Mouse (Mus musculus) midbrain, embryonic 15.5 days (tissue): ENCODE data around the gene Vmn1r188. TPM values are rescaled to one million over a fixed set of nuclear protein-coding genes. Genes with fewer than 3 reads are reported as not detected.
"Not testable (repeated sequence)": the region's sequence is repeated elsewhere in the genome, so short reads cannot be mapped to it uniquely, and the experiment has no call there.

Experiments used
- ATAC-seq: fragments of 200-750 bp; cut with Nextera tagmentation; replicated peaks from 2 replicates; pipeline ENCODE4 v1.8.0; 2017; ENCODE audit warnings: moderate TSS enrichment
- H3K27ac ChIP-seq: fragments of 300-500 bp; sonication (generic); 2 replicates; pipeline ENCODE4 v1.5.1; 2015; ENCODE audit warnings: mild to moderate bottlenecking, inconsistent platforms
- H3K27me3 ChIP-seq: fragments of 300-500 bp; sonication (generic); replicated peaks from 2 replicates; pipeline ENCODE4 v1.6.1; 2015; ENCODE audit warnings: inconsistent platforms
- H3K36me3 ChIP-seq: fragments of 300-500 bp; sonication (generic); replicated peaks from 2 replicates; pipeline ENCODE4 v1.6.1; 2015; ENCODE audit warnings: inconsistent platforms
- H3K4me1 ChIP-seq: fragments of 300-500 bp; sonication (generic); 2 replicates; pipeline ENCODE4 v1.6.1; 2015; ENCODE audit warnings: inconsistent platforms
- H3K4me2 ChIP-seq: fragments of 300-500 bp; sonication (generic); 2 replicates; pipeline ENCODE4 v1.6.1; 2015; ENCODE audit warnings: inconsistent platforms, mild to moderate bottlenecking, moderate library complexity
- H3K4me3 ChIP-seq: fragments of 300-500 bp; sonication (generic); 2 replicates; pipeline ENCODE4 v1.5.1; 2015; ENCODE audit warnings: mild to moderate bottlenecking, inconsistent platforms
- H3K9ac ChIP-seq: fragments of 300-500 bp; sonication (generic); 2 replicates; pipeline ENCODE4 v1.6.1; 2015; ENCODE audit warnings: mild to moderate bottlenecking, inconsistent platforms
- H3K9me3 ChIP-seq: fragments of 300-500 bp; sonication (generic); 2 replicates; pipeline ENCODE4 v1.6.1; 2016; ENCODE audit warnings: inconsistent platforms
- WGBS: fragments of 180-500 bp; shearing (Covaris S2); methylation state at CpG from one replicate; pipeline ENCODE4 v1.1.7; 2015; ENCODE audit warnings: mixed read lengths; 5-methylcytosine and 5-hydroxymethylcytosine counted together
- polyA plus RNA-seq: library from polyadenylated mRNA; unstranded; fragments of >200 nt; fragmentation: Nextera tagmentation; extraction: Ambion mirVana; gene quantifications from 2 replicates; pipeline ENCODE4 v1.2.1, GENCODE M21; 2015

The Vmn1r188 gene
- polyA plus RNA-seq = not detected in 2 replicates

- H3K4me2 ChIP-seq, ATAC-seq, H3K4me3 ChIP-seq, H3K9me3 ChIP-seq, H3K9ac ChIP-seq, H3K36me3 ChIP-seq, H3K27me3 ChIP-seq, H3K4me1 ChIP-seq, H3K27ac ChIP-seq: not testable (repeated sequence)
- 92% methylated on average over 1 of the region's 1 CpGs for WGBS
Measured at GRCm38 (mm10) chr13:22084140-22084539, at the start of gene Vmn1r188. Gene Vmn1r188, plus strand, starts transcription at chr13:22084440.

GRCm38 (mm10) chr13:22034443-22035266 lies 49.6 kb upstream of the Vmn1r188 start:
- Histone ChIP-seq H3K36me3 (no peaks in the 10 kb centered on the region), H3K4me3 (peak overlapping the region; percentile 42), H3K27me3 (no peaks in the 10 kb centered on the region), H3K4me1 (peaks cover 14% of the 10 kb centered on the region), H3K27ac (0 out of 2 replicates have a peak overlapping the region, but pooled peaks have one; percentile 38), H3K9me3 (no peaks in the 10 kb centered on the region), H3K4me2 (peak overlapping the region; percentile 63), H3K9ac (peak overlapping the region; percentile 27; the same call in 1 of the 2 replicates)
- 0% methylated on average over 14 of the region's 14 CpGs for WGBS
- peak; percentile 2; the same call in 1 of the 2 replicates for ATAC-seq

DNA sequence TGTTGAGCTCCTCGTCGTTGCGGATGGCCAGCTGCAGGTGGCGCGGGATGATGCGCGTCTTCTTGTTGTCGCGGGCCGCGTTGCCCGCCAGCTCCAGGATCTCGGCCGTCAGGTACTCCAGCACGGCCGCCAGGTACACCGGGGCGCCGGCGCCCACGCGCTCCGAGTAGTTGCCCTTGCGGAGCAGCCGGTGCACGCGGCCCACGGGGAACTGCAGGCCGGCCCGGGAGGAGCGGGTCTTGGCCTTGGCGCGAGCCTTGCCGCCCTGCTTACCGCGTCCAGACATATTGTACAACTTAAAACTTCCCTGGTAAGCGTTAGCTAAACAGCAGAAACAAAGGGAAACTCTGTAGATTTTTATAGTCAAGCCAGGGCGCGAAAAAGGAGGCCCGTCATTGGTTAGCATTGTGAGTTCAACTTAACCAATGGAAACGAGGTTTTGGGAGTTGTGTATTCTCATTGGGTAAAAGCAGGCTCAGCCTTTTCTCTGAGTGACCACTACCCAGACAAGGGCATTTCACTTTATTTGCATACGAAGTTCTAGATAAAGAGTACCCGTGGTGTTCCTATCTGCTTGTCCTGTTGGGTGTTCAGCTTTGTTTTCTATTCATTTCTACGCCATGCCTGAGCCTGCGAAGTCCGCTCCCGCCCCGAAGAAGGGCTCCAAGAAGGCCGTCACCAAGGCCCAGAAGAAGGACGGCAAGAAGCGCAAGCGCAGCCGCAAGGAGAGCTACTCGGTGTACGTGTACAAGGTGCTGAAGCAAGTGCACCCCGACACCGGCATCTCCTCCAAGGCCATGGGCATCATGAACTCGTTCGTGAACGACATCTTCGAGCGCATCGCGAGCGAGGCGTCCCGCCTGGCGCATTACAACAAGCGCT lies 48.7 kb upstream of the Vmn1r188 start, which contains the start of the genes Hist1h2ah and Hist1h2bk:
Gene Hist1h2ah, minus strand, starts transcription at position 302 of the 882 bp plus-strand sequence.
Gene Hist1h2bk, plus strand, starts transcription at position 604 of the 882 bp plus-strand sequence.
- H3K27ac ChIP-seq = peak within 1 kb of the TSS; percentile 71
- H3K9ac ChIP-seq = peak within 1 kb of the TSS; percentile 27; the same call in 1 of the 2 replicates
- under 1% methylated on average over 34 of the region's 69 CpGs for WGBS
- H3K27me3 ChIP-seq, H3K9me3 ChIP-seq, H3K36me3 ChIP-seq: not testable (repeated sequence)
- H3K4me1 ChIP-seq = peaks cover 21% of the 10 kb centered on the region
- peak within 1 kb of the TSS; percentile 42 for H3K4me3 ChIP-seq
- peak; percentile 99 for ATAC-seq
- peak within 1 kb of the TSS; percentile 63 for H3K4me2 ChIP-seq

DNA sequence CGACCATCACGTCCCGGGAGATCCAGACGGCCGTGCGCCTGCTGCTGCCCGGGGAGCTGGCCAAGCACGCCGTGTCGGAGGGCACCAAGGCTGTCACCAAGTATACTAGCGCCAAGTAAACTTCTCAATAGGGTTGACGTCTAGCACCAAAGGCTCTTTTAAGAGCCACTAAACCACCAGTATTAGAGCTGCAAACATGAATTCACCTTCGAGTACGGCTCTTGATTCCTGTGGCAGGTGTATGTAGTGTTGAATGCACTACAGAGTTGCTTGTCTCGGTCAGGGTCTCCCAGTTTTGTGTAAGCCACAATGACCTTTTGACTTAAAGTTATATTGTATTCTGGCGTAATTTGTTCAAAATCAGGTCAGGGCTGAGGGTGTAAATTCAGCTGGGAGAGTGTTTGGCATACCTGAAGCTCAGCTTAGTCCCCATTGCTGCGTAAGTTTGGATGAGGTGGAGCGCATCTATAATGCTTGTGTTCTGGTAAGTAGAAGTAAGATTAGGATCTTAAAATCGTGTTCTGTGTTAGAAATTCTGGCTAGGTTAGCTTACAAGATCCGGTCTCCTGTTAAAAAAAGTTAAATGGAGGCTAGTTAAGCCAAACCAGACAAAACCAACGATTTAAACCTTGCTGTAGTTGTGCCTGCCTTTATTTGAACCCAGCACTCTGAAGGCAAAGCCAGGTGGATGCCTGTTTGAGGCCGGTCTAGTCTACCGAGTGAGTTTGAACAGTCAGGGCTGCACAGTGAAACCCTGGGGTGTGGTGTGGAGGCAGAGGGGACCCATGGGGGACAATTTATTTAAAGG lies 47.9 kb upstream of the Vmn1r188 start:
- ATAC-seq = peak; percentile 40; the same call in 1 of the 2 replicates
- WGBS = 2% methylated on average over 23 of the region's 23 CpGs
- H3K9ac ChIP-seq = peak overlapping the region; percentile 17; the same call in 1 of the 2 replicates

DNA sequence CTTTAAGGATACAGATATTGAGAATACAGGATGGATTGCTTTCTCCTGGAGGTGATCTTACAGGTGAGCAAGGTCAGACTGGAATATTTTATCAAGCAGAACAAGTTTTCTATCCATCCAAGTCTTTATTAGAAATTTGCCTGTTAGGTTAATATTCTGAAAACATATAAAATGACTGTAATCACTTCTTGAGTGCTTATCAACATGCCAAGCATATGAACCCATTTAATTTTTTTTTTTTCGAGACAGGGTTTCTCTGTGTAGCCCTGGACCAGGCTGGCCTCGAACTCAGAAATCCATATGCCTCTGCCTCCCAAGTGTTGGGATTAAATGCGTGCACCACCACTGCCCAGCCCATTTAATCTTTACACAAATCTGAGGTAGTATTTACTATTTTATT lies 47.3 kb upstream of the Vmn1r188 start:
- WGBS = 57% methylated on average over 3 of the region's 3 CpGs
- no peak overlapping the region for H3K4me2 ChIP-seq

More for the DNA sequence above, 47.9 kb upstream of the Vmn1r188 start:
- no peaks in the 10 kb centered on the region for H3K36me3 ChIP-seq
- peak overlapping the region; percentile 63 for H3K4me2 ChIP-seq
- peak overlapping the region; percentile 60 for H3K27ac ChIP-seq
- H3K9me3 ChIP-seq = no peaks in the 10 kb centered on the region
- no peaks in the 10 kb centered on the region for H3K27me3 ChIP-seq
- H3K4me1 ChIP-seq = peaks cover 27% of the 10 kb centered on the region
- peak overlapping the region; percentile 42 for H3K4me3 ChIP-seq

DNA sequence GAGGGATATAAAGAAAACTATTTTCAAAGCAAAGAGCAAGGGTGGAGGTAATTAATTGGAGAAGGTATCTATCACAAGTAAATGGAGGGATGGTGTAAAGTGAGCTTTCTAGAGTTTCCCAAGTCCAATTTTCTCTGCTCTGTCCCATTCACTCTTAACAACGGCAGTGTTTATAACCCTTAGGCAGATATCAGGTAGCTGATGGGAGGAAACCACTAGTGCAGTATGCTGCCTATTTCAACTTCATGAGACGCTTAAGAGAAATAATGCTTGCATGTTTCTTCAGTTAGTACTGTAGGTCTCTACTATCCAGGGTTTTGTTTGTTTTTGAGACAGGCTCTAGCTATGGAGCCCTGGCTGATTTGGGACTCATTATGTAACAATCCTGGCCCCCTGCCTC lies 46.8 kb upstream of the Vmn1r188 start:
- H3K27ac ChIP-seq = no peak overlapping the region
- no peak overlapping the region for H3K4me3 ChIP-seq
- H3K9ac ChIP-seq = no peak overlapping the region
- H3K36me3 ChIP-seq = no peaks in the 10 kb centered on the region
- ATAC-seq = no peak
- H3K4me2 ChIP-seq = no peak overlapping the region
- no peaks in the 10 kb centered on the region for H3K27me3 ChIP-seq
- H3K9me3 ChIP-seq = no peaks in the 10 kb centered on the region
- peaks cover 37% of the 10 kb centered on the region for H3K4me1 ChIP-seq
- WGBS = 82% methylated on average over 2 of the region's 2 CpGs

More for the DNA sequence above, 47.3 kb upstream of the Vmn1r188 start:
- no peak overlapping the region for H3K4me3 ChIP-seq
- H3K9me3 ChIP-seq = no peaks in the 10 kb centered on the region
- ATAC-seq = no peak
- H3K36me3 ChIP-seq = no peaks in the 10 kb centered on the region
- peaks cover 34% of the 10 kb centered on the region for H3K4me1 ChIP-seq
- H3K9ac ChIP-seq = no peak overlapping the region
- H3K27me3 ChIP-seq = no peaks in the 10 kb centered on the region
- H3K27ac ChIP-seq = no peak overlapping the region

GRCm38 (mm10) chr13:22039364-22039763 lies 44.9 kb upstream of the Vmn1r188 start:
- 69% methylated on average over 5 of the region's 5 CpGs for WGBS
- Histone ChIP-seq H3K9me3 (no peaks in the 10 kb centered on the region), H3K4me1 (peaks cover 45% of the 10 kb centered on the region), H3K4me3 (no peak overlapping the region), H3K9ac (no peak overlapping the region), H3K4me2 (no peak overlapping the region), H3K27me3 (no peaks in the 10 kb centered on the region), H3K27ac (no peak overlapping the region), H3K36me3 (no peaks in the 10 kb centered on the region)
- no peak for ATAC-seq

DNA sequence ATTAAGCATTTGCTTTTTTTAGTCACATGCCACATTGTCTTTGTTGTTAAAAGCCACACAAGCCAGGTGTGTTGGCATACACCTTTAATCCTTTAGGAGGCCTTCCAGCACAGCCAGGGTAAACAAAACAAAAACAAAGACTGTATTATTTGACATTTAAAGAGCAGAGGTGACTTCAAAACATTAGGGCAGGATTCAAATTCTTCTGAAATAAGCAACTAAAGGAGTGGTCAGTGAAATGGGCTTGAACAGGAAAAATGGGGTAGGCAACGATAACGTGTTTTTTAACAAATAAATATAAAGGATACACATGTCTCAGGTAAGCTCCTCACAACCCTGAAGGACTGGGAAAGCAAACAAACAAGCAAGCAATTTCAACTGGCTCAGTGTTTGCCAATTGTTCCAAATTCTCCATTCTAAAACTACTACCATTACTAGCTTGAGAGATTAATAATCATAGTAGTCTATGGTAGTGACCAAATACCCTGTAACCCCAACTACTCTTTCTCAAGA lies 44.2 kb upstream of the Vmn1r188 start:
- ATAC-seq = no peak
- Histone ChIP-seq H3K9me3 (no peaks in the 10 kb centered on the region), H3K27ac (no peak overlapping the region), H3K4me3 (peak overlapping the region; percentile 41), H3K27me3 (no peaks in the 10 kb centered on the region), H3K4me1 (peaks cover 41% of the 10 kb centered on the region), H3K36me3 (no peaks in the 10 kb centered on the region), H3K4me2 (peak overlapping the region; percentile 87), H3K9ac (no peak overlapping the region)
- 7% methylated on average over 2 of the region's 2 CpGs for WGBS

DNA sequence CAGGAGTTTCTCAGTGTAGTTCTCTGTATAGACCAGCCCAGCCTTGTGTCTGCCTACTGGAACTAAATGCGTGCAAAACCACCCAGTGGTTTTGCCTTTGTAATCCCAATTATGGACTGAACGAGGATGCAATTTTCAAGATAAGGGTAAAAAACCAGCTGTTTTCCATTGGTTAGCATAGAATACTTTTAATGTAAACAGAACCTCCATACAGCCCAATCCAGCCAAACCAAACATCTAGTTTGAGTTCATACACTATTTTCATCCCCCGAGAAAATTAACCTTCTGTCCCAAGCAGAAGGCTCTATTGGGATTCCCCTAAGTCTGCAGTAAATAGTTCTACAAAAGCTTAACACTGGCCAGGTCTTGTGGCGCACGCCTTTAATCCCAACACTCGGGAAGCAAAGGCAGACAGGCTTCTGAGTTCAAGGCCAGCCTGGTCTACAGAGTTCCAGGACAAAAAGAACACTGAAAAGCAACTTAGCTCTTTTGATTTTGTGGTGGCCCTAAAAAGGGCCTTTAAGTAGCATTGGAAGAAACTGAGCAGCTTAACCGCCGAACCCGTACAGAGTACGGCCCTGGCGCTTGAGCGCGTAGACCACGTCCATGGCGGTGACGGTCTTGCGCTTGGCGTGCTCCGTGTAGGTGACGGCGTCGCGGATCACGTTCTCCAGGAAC lies 43.6 kb upstream of the Vmn1r188 start:
- H3K4me3 ChIP-seq = peak overlapping the region; percentile 41
- peak overlapping the region; percentile 87 for H3K4me2 ChIP-seq
- peak overlapping the region; percentile 40 for H3K9ac ChIP-seq
- H3K27ac ChIP-seq = peak overlapping the region; percentile 81
- peaks cover 41% of the 10 kb centered on the region for H3K4me1 ChIP-seq
- WGBS = under 1% methylated on average over 24 of the region's 24 CpGs
- peak; percentile 18 for ATAC-seq
- no peaks in the 10 kb centered on the region for H3K27me3 ChIP-seq
- no peaks in the 10 kb centered on the region for H3K36me3 ChIP-seq
- no peaks in the 10 kb centered on the region for H3K9me3 ChIP-seq

- H3K36me3 ChIP-seq, H3K27me3 ChIP-seq, H3K9me3 ChIP-seq: not testable (repeated sequence)
- Histone ChIP-seq H3K4me2 (peak within 1 kb of the TSS; percentile 87), H3K4me3 (peak within 1 kb of the TSS; percentile 44), H3K4me1 (peaks cover 40% of the 10 kb centered on the region), H3K9ac (peak within 1 kb of the TSS; percentile 40), H3K27ac (peak within 1 kb of the TSS; percentile 81)
- ATAC-seq = peak; percentile 55
- under 1% methylated on average over 27 of the region's 27 CpGs for WGBS
Measured at GRCm38 (mm10) chr13:22041142-22041536, 43.1 kb upstream of the Vmn1r188 start, which contains the start of gene Hist1h4i. Gene Hist1h4i, minus strand, starts transcription at chr13:22041362.
